Mouse (Mus musculus) frontal cortex, postnatal 14 days (tissue): ENCODE data around the gene Ubap2l.

Source experiments
- DNase-seq, 2 experiments: peaks; one replicate each; pipeline ENCODE4 v3.0.0; 2022; ENCODE audit warnings: low spot score in 2 of 2

Gene Ubap2l

GRCm38 (mm10) chr3:90052351-90053241 lies at the start of gene Ubap2l:
TSS of gene Ubap2l (minus strand) at chr3:90052628.
- DNase-seq, result peak; percentile 87 to 92

GRCm38 (mm10) chr3:90101673-90102072 lies 49.2 kb upstream of the Ubap2l start:
- no peak for DNase-seq

GRCm38 (mm10) chr3:90101010-90101409 lies 48.6 kb upstream of the Ubap2l start:
- no peak for DNase-seq

- no peak for DNase-seq
These were observed 45.5 kb upstream of the Ubap2l start for GRCm38 (mm10) chr3:90097928-90098327.

GRCm38 (mm10) chr3:90094453-90094852 lies 42.0 kb upstream of the Ubap2l start:
- DNase-seq, result no peak

- DNase-seq, result no peak
These were observed 38.5 kb upstream of the Ubap2l start for GRCm38 (mm10) chr3:90090892-90091291.

GRCm38 (mm10) chr3:90088617-90089016 lies 36.2 kb upstream of the Ubap2l start:
- no peak for DNase-seq

- no peak for DNase-seq
These were observed 33.6 kb upstream of the Ubap2l start for GRCm38 (mm10) chr3:90086068-90086467.

GRCm38 (mm10) chr3:90085281-90085680 lies 32.9 kb upstream of the Ubap2l start:
- DNase-seq, result no peak

GRCm38 (mm10) chr3:90084790-90085189 lies 32.4 kb upstream of the Ubap2l start:
- no peak for DNase-seq

GRCm38 (mm10) chr3:90083698-90084324 lies 31.4 kb upstream of the Ubap2l start:
- DNase-seq, result no peak

- DNase-seq, result no peak
These were observed 30.6 kb upstream of the Ubap2l start for GRCm38 (mm10) chr3:90083034-90083433.

- DNase-seq, result no peak
These were observed 29.2 kb upstream of the Ubap2l start for GRCm38 (mm10) chr3:90081365-90082240.

- no peak for DNase-seq
These were observed 28.1 kb upstream of the Ubap2l start for GRCm38 (mm10) chr3:90080498-90080863.

GRCm38 (mm10) chr3:90079763-90080497 lies 27.5 kb upstream of the Ubap2l start:
- DNase-seq, result peak; percentile 53 to 57

GRCm38 (mm10) chr3:90079133-90079762 lies 26.8 kb upstream of the Ubap2l start:
- DNase-seq, result peak; percentile 86

GRCm38 (mm10) chr3:90078224-90078623 lies 25.8 kb upstream of the Ubap2l start:
- DNase-seq, result no peak

GRCm38 (mm10) chr3:90076921-90077716 lies 24.7 kb upstream of the Ubap2l start:
- DNase-seq, result peak in 1 of 2 experiments; percentile 77

- DNase-seq, result no peak
These were observed 19.9 kb upstream of the Ubap2l start, which contains the start of gene Tpm3 for GRCm38 (mm10) chr3:90072294-90072693. TSS of gene Tpm3 (plus strand) at chr3:90072649.

- DNase-seq, result no peak
These were observed 17.3 kb upstream of the Ubap2l start for GRCm38 (mm10) chr3:90069688-90070087.
